Mouse (Mus musculus) T-helper 1 cell (primary cell): Measurements from ENCODE around the gene Tulp4.

ENCODE experiments used
- in situ Hi-C: fragments of 300-600 bp; cut with MboI, MseI; formaldehyde crosslinking; loops from one replicate; pipeline ENCODE4 v1.15.1; 2025; ENCODE audit warnings: high pct_unique_total_duplicates

Tulp4 gene

DNA sequence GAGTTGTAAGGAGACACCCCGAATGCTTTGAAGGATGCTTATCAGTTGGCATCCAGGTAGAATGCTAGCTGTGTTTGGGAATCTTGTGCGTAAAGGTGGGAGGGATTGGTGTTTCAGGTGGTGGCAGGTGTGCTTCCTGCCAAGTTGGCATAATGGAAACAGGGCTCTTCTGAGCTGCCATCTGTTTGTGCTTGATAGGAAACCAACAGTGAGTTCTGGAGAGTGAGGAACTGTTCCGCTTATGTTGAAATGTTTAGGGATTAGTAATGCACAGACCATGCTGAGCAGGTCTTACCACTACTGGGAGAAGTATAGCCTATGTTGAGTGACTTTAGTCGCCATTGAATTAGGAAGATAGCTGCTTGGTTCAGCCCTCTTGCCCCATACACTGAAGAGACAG lies 12.6 kb downstream of the Tulp4 start:
- in situ Hi-C loops: no loop called here

DNA sequence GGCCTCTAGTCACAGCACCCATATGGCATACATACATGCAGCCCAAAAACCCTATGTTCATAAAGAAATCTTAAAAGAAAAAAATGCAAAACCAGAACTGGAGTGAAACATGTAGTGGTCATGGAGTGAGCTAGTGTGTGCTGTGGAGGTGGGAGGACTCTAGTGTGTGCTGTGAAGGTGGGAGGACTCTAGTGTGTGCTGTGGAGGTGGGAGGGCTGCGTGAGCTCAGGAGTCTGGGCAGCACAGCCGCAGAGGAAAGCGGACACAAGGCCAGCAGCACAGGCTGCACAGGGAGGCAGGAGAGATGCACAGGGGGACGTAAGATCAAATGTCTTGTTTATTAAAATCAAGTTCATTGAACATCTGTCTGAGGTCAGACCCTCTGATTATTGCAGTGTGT lies 17.5 kb downstream of the Tulp4 start:
- in situ Hi-C loops: no loop called here

DNA sequence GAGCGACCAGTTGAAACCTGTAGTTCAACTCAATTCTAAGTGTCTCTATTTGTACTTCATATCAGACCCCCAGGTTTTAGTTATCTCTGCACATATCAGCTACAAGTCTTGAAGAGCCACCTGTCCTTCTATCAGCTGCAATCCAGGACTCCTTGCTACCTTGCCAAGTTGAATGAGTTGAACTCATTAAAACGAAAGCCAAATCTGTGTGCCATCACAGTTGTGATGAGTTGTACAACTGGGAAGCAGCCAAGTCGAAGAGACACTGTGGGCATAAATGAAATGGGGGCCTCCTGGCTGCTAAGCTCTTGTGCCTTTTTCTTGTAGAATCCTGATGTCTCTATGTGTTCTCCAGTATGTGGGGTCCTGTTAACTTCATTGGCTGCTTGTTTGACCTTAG lies 19.2 kb downstream of the Tulp4 start:
- in situ Hi-C loops: no loop called here

DNA sequence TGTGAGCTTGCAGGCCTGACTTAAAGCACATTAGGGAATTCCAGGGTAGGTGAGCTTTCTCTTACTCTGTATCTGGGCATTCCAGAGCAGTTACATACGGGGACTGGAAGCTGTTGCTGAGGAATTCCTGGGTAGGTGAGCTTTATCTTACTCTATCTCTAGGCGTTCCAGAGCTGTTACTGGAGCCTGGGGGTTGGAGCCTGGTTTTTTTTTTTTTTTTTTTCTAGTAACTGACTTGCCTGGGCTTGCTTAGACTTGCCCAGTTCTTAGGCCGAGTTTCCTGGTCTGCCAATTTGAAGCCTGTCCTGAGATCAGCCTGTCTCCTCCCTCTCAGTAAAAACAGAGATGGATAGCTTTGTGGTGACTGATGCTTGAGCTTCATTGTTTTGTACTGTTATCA lies 21.8 kb downstream of the Tulp4 start:
- in situ Hi-C loops: no loop called here

DNA sequence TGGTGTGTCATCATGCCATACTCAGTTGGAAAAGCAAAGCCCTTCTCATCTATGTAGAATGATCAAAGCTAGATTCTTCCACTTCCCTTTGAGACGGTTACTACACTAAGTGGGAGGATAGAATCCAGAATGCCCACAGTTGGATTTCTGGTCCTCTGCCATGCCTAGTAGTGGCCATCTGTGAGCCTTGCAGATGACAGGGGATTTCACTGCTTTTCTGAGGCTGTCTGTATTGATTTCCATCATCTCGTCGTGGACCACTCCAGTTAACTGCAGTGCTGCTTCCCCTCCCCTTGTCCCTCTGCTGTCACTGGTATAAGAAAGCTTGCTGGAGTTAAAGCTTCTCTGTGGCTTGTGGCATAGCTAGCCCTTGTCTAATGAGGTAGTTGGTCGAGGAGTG lies 23.1 kb downstream of the Tulp4 start:
- in situ Hi-C loops: no loop called here

DNA sequence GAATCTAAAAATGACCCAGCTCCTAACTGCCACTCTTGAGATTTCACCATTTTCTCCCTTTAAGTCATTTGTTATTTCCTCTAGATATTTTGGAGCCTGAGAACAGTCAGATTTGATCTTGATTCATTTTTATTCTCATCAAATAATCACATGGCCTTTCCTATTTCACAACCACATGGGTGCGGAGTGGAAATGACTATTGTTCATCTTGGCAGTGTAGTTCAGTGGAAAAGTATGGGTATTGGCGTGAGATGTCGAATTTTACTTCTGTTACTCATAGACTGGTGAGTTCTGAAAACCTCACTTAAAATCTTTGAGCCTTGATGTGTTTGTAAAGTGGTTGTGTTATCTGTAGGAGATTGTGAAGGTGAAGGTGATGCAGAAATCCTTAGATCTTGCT lies 24.8 kb downstream of the Tulp4 start:
- in situ Hi-C loops: no loop called here

DNA sequence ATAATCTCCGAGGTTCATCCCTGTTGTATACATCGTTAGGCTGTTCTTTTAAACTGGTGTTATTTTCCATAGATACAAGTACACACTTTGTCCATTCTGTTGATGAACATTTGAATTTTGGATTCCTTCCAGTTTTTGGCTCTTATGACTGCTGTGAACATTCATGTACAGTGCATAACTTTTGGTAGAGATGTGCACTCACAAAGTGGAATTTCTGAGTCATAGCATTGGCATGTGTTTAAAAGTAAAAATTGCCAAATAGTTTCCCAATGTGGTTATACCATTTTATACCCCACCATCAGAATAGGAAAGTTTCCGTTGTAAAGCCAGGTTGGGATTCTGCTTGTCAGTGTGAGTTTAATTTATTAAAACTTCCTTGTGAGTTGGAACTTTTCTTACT lies 34.6 kb downstream of the Tulp4 start:
- in situ Hi-C loops: no loop called here

DNA sequence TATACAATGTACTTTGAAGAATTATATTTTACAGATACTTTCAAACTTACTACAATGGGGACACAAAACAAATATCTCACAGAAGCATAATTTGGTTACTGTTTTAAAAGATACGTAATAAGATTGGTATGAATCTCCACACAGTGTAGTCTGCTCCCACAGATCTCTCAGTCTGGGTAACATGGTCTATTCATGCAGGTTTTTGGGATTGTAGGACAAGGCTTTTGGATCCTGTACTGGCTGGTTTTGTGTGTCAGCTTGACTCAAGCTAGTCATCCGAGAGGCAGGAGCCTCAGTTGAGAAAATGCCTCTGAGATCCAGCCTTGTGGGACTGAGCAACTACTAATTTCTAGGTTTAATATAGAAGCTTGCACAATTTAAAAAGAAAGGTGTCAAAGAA lies 35.1 kb downstream of the Tulp4 start:
- in situ Hi-C loops: no loop called here

DNA sequence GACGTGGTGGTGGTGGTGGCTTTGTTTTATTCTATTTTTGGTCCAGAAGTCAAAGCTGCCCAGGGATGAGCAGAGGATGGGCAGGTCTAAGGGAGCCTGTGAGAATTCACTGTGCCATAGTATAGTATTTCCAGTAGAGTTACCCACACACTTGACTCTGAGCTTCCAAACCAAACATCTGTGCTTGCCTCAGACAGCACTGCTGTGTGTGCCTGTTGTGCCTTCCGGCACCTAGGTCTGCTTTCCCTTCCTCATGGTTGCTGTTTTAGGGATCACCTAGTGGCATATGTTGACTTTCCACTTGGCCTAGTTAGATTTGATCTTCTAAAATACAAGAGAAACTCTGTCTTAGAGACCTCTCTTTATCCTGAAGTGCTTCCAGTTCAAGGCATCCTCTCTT lies 39.0 kb downstream of the Tulp4 start:
- in situ Hi-C loops: no loop called here

DNA sequence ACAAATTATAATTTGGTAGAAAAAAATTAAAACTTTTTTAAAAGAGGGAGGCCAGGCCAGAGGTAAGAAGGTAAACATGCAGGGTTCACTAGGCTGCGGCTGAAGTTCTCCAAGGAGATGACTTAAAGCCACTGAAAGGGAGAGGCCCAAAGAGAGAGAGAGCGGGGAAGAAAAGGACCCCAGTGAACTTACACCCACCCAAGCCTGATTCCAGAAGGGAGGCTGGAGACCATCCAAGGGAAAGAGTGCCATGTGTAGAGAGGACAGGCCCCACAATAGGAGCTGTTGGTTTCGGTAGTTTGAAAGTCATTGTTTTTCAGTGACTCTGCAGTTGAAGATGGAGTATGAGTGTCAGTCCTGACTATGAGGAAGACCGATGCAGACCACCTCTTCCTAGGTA lies 46.7 kb downstream of the Tulp4 start:
- in situ Hi-C loops: loop anchor here (10.0 kb wide), 1 partner anchor 672 kb away; no protein-coding TSS in a partner anchor

DNA sequence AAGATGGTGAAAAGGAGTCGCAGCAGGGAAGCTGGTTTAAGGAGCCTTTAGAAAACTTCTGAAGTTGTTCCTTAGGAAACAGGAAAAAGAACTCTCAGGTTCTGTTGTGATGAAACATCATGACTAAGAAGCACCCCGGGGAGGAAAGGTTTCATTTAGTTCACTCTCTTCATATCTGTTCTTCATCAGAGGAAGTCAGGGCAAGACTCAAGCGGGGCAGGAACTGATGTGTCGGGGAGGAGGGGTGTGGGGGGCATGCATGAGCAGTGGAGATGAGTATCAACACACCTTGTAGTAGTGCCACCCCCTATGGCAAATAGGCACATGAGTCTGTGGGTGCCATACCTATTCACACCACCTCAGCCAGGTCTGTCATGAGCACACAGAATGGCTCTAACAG lies 47.3 kb downstream of the Tulp4 start:
- in situ Hi-C loops: loop anchor here (10.0 kb wide), 1 partner anchor 671 kb away; no protein-coding TSS in a partner anchor

DNA sequence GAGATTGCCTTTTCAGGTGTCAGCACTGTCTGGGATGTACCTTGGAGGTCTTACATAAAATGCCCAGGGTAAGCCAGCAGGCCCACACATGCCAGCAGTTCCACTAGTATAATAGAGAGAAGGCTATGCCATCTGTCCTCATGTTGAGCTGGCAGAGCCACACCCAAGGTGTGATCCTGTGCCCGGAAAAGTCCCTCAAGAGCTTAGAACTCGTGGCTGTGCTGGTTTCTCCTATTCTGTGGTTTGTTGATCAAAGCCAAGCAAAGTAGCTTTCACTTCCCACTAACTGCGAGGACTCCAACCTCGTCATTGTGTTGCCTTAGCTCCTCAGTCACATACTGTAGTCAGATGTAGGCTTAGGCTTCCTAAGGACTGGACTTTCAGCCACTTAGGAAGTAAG lies 48.1 kb downstream of the Tulp4 start:
- in situ Hi-C loops: loop anchor here (10.0 kb wide), 1 partner anchor 670 kb away; no protein-coding TSS in a partner anchor

DNA sequence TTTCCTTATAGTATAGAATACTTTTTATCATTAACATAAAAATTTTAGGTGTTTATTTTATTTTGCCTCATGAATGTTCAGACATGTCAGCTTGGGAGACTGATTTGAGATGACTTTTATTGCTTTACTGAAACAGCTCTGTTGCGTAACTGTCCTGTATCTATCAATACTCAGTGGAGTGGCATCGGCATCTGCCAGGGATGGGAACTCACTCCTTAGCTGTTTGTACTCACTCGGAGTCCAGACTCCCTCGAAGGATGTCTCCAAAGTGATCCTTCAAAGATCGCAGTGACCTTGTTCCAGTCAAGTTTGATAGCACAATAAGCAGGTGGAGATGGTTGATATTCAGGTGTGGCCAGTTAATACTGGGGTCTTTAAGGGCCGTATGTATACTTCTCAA lies 54.3 kb downstream of the Tulp4 start:
- in situ Hi-C loops: no loop called here

DNA sequence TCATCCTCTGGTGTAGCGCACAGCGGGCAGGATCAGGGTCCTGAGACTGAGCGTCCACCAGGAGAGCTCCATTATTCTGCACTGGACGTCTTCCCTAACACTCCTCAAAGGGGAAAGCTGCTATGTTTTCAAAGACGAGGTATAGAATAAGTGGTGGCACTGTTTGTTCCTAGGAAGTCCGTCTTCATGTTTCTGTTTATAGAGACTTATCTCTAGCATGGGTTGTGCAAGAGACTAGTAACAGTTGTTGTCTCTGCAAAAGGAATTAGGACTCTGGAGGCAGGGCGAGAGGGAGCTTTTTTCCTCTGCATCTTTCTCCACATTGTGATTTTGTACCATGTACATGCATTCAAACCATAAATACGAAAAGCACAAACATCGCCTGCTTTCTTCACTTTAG lies 55.7 kb downstream of the Tulp4 start:
- in situ Hi-C loops: no loop called here

DNA sequence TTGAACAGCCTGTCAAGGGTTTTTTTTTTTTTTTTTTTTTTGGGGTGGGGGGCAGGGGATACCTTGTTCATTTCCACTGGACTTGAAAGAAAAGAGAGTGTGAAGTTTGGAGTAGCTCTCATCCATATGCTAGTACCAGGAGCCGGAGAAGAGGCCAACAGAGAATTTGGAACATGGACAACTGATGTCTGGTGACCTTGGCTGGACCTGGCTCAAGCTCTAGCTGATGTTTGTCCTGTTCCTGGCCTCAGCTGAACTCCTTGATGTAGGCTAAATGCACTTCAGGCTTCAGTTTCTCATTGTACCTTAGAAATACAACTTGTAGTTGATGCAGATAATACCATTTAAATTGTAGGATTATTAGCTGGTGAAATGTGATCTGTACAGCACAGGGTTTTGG lies 56.5 kb downstream of the Tulp4 start:
- in situ Hi-C loops: no loop called here

DNA sequence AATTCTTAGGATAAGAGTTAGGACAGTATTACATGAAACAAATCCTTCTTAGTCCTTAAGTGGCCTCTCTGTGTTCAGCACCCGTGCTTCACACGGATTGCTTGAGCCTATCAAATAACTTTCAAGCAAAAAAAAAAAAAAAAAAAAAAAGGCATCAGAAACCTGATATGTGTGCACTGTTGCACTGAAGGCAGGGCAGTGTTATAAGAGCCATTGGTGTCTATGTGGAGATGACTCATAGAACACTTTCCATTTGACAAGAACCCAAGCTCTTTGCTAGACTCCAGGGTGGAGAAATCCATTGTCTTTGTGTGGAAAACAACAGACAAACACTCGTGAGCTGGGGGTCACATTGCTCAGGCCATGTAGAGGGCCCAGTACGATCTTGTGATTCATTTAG lies 58.7 kb downstream of the Tulp4 start:
- in situ Hi-C loops: no loop called here

DNA sequence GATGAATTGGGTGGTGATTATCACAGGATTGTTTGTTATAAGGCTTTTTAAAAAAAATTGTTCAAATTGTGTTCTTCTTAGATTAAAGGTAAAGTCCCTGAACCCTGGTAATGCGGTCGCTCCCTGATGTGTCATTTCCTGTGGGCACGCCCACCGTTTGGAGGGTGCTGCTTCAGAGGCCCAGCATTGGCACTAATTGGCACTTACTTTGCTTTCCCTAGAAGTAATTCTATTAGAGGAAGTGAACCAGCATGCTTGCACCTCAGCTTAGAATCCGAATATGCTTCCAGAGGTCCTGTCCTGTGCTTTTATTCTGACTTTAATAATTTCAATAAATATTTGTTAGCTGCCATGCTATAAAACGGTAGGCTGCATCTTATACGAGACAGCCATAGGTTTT lies 66.2 kb downstream of the Tulp4 start:
- in situ Hi-C loops: no loop called here

DNA sequence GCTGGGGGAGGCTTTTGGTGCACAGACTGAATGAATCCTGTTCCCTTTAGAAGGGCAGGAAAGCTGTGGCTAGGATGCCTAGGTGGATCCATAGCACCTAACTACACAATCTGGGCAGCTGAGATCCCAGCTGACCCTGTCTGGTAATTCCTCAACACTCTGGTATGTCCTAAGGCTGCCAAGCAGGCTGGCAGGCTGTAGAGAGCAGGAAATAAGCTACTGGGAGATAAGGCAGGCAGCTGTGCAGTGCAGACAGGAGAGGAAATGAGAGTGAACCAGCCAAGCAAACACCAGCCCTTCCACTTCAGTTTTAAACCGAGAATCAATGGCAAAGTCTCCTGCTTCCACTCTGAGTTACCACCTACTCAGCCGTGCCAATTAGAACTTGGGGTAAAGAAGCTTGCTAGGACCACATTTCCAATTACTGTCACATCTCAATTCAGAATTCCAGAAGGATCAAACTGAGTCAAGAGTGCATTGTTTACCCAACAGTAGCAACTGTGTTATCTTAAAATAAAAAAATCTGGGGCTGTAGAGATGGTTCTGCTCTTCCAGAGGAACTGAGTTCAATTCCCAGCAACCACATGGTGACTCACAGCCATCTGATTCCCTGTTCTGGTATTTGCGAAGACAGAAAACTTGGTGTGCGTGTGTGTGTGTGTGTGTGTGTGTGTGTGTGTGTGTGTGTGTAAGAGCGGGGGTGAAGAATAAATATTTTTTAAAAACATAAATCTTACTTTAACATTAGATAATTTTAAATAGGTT lies 66.9 kb downstream of the Tulp4 start:
- in situ Hi-C loops: no loop called here

DNA sequence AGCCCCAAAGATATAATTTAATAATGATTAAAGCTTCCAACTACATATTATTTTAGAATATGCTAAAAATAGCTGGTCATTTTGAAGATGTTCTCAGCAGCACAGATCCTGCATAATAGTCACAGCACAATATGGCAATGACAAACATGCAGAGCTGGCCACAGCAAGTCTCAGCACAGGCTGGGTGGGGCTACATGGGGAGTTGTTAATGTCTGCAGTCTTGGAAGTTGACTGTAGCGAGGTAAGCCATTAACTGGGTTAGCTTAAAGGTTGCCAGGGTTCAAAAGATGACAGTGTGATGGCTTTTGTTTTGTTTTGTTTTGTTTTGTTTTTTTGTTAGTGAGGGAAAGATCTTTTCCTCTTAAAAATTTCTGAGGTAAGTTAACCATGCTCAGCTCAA lies 68.3 kb downstream of the Tulp4 start:
- in situ Hi-C loops: no loop called here

DNA sequence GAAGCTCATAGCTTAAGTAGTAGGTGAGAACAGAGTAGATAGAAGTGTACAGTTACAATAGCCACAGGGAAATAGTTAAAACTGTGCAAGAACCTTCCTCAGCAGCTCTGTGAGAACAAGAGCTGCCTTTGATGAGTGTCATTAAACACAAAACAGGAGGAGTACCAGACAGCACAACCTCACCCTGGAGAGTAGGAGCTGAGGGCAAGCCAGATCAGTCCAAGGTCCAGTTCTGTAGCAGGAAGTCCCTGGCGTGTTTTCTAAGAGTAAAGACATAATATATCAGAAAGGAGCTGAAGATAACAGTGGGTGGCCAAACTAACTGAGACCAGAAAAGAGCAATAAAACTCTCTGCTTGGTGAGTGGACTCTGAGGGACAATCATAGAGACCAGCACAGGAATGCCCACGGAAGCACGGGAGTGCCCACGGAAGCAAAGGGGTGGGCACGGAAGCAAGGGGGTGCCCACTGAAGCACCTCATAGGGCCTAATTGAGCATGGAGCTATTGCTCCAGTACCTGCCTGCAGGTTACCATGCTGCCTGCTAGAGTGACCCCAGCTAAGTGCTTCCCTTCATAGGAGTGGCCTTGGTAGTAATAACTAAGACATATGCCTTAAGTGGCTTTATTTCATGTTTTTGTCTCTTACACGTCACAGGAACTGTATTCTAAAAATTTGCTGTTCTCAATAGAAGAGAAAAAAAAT lies 72.5 kb downstream of the Tulp4 start:
- in situ Hi-C loops: no loop called here

DNA sequence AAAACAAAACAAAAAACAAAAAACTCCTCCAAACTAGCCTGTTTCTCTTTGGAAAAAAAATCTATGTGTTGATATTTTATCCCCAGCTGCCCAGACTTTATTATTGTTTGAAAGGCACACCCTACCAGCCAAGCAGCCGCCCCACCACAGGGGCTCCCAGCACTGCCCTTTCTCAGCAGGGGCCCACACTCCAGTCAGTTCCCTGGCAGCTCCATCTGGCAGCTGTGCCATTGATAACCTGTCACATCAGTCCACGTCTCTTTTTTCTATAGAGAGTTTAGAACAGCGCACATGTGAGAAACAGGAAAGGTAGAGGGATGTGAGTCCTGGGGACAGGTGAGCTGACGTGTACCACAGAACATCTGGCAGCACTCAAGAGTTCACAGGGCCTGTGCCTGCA lies 73.2 kb downstream of the Tulp4 start:
- in situ Hi-C loops: no loop called here

DNA sequence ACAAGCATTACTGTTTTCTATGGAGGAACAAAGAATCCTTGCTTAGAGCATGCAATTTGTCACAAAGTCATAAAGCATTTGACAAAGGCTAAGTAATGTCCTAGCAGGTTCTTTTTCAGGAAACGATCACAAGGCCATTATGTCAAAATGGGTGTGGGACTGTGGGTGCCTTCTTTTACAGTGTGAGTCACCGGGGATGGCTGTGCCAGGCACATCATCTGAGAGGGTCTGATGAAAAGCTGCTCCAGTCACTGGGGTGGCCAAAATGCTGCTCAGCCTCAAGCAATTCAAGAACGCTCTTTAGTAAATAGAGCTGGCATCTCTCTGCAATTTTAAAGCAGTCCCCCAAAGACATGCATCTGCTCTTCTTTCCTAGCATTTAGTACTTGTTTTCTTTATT lies 74.2 kb downstream of the Tulp4 start:
- in situ Hi-C loops: no loop called here

DNA sequence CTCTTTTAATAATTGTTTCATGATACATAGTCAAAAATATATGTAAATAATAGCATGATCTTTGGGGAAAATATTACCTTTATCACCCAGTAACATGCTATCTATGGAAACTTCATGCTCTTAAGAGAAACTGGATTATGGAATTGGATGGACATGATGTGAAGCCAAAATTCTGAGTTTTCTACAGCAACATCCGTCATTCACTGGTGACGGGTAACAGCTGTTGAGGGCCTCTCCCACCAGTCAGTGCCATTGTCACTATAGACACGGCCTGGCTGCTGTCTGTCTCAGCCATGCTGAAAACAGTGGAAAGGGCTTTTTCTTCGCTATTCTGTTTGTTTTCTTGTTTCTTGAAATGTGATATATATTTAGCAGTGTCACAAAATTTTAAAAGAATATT lies 76.5 kb downstream of the Tulp4 start:
- in situ Hi-C loops: no loop called here
